Comparison of ENCODE assay signal across 8 mouse cellular contexts in genomic region chr5:114796299-114797012, GRCm38 (mm10). TPM values are rescaled to one million over a fixed set of nuclear protein-coding genes. Genes with fewer than 3 reads are reported as not detected.
DNase-seq lines count a peak whose midpoint lies in the region; ATAC-seq and TF ChIP-seq lines count a peak whose summit lies in the region.

No protein-coding gene starts in this region.

- H3K4me2 ChIP-seq in limb, embryonic 12.5 days, result peak overlapping the region; percentile 67
- H3K4me2 ChIP-seq in neural tube, embryonic 13.5 days, result peak overlapping the region; percentile 62

- intact Hi-C loops in left cerebral cortex, postnatal 25 days (cut with DNase I), result no loop called here

- peak; percentile 39 for DNase-seq in adrenal gland, postnatal 14 days
- DNase-seq in adrenal gland, postnatal 36 days, result no peak
- no peak for DNase-seq in testis, postnatal 10 days (ENCODE audit: low spot score)
- no peak for DNase-seq in gastrocnemius, adult 18-20 months (ENCODE audit: low spot score)
- no peak for DNase-seq in left cerebral cortex, postnatal 25 days (ENCODE audit: low spot score in 2 of 2)

- peak overlapping the region; percentile 67 for H3K4me3 ChIP-seq in testis, adult 2 months (ENCODE audit: control insufficient read depth, low read depth, low read length)
- H3K4me3 ChIP-seq in limb, embryonic 12.5 days (replicated peaks), result peak overlapping the region; percentile 36
- H3K4me3 ChIP-seq in neural tube, embryonic 13.5 days, result peak overlapping the region; percentile 36

- no peaks in the 10 kb centered on the region for H3K27me3 ChIP-seq in testis, adult 2 months (ENCODE audit: control insufficient read depth, insufficient read depth, low read length)
- peaks cover 10% of the 10 kb centered on the region; the same call in 1 of the 2 replicates for H3K27me3 ChIP-seq in limb, embryonic 12.5 days
- no peaks in the 10 kb centered on the region for H3K27me3 ChIP-seq in neural tube, embryonic 13.5 days

- ATAC-seq in limb, embryonic 12.5 days (ENCODE audit: insufficient number of reproducible peaks, insufficient read depth, low FRiP score, low TSS enrichment, low read depth), result peak; percentile 52; the same call in 1 of the 2 replicates
- peak; percentile 76 for ATAC-seq in neural tube, embryonic 13.5 days (ENCODE audit: low read depth)

- peak overlapping the region; percentile 31; the same call in 1 of the 2 replicates for H3K9ac ChIP-seq in limb, embryonic 12.5 days (replicated peaks)
- H3K9ac ChIP-seq in neural tube, embryonic 13.5 days, result peak overlapping the region; percentile 68

- no peaks in the 10 kb centered on the region for H3K9me3 ChIP-seq in limb, embryonic 12.5 days
- no peaks in the 10 kb centered on the region for H3K9me3 ChIP-seq in neural tube, embryonic 13.5 days

- 7% methylated on average over 40 of the region's 40 CpGs for WGBS in limb, embryonic 12.5 days
- 3% methylated on average over 40 of the region's 40 CpGs for WGBS in neural tube, embryonic 13.5 days

- no peak overlapping the region for H3K27ac ChIP-seq in testis, adult 2 months (ENCODE audit: control insufficient read depth, insufficient read depth, low read depth, low read length)
- no peak overlapping the region for H3K27ac ChIP-seq in limb, embryonic 12.5 days
- peak overlapping the region; percentile 87 for H3K27ac ChIP-seq in neural tube, embryonic 13.5 days (replicated peaks)

- peaks cover 27% of the 10 kb centered on the region for H3K4me1 ChIP-seq in testis, adult 2 months (ENCODE audit: control insufficient read depth, insufficient read depth, low read length)
- peaks cover 11% of the 10 kb centered on the region for H3K4me1 ChIP-seq in limb, embryonic 12.5 days (replicated peaks)
- peaks cover 22% of the 10 kb centered on the region for H3K4me1 ChIP-seq in neural tube, embryonic 13.5 days (replicated peaks)

- no peak for TF ChIP-seq POLR2A in testis, adult 2 months (IDR thresholded peaks at IDR 0.05; ENCODE audit: control insufficient read depth, low read depth, low read length)

- no peaks in the 10 kb centered on the region; the same call in none of the 2 replicates for H3K36me3 ChIP-seq in testis, adult 2 months (ENCODE audit: control insufficient read depth, insufficient read depth, low read length)
- peaks cover 79% of the 10 kb centered on the region for H3K36me3 ChIP-seq in limb, embryonic 12.5 days
- H3K36me3 ChIP-seq in neural tube, embryonic 13.5 days, result peaks cover 69% of the 10 kb centered on the region

- no peak for TF ChIP-seq CTCF in testis, adult 2 months (IDR thresholded peaks at IDR 0.05; ENCODE audit: control insufficient read depth, insufficient read depth, insufficient replicate concordance, low read depth, low read length)

RNA-seq across cellular contexts. Expression of gene Git2, which starts 21.1 kb away (rescaled TPM):
- 42.7 and 49.4 TPM in 2 replicates for total RNA-seq in adrenal gland, postnatal 14 days (2021)
- 10 to 100 TPM; 35.3 to 36.6 TPM for total RNA-seq in adrenal gland, postnatal 36 days (2021)
- polyA plus RNA-seq in testis, adult 2 months (2012; rRNA removed), result 15.1 and 16.1 TPM in 2 replicates
- 46.8 and 48.8 TPM in 2 replicates for polyA plus RNA-seq in limb, embryonic 12.5 days (2016; fragmentation: Nextera tagmentation; extraction: Ambion mirVana)
- 47.5 and 52.1 TPM in 2 replicates for polyA plus RNA-seq in neural tube, embryonic 13.5 days (2015; fragmentation: Nextera tagmentation; extraction: Ambion mirVana)
- 10 to 100 TPM; 13.3 to 16.2 TPM for total RNA-seq in gastrocnemius, adult 18-20 months (2021)
- 10 to 100 TPM; 38.1 to 47.0 TPM for total RNA-seq in left cerebral cortex, postnatal 25 days (2021)

RNA-seq across cellular contexts. Expression of gene Ankrd13a, which starts 22.0 kb away (rescaled TPM):
- total RNA-seq in adrenal gland, postnatal 14 days (2021), result 89.4 and 95.0 TPM in 2 replicates
- 10 to 100 TPM; 68.6 to 91.4 TPM for total RNA-seq in adrenal gland, postnatal 36 days (2021)
- 167 and 170 TPM in 2 replicates for polyA plus RNA-seq in testis, adult 2 months (2012; rRNA removed)
- polyA plus RNA-seq in limb, embryonic 12.5 days (2016; fragmentation: Nextera tagmentation; extraction: Ambion mirVana), result 52.9 and 58.5 TPM in 2 replicates
- polyA plus RNA-seq in neural tube, embryonic 13.5 days (2015; fragmentation: Nextera tagmentation; extraction: Ambion mirVana), result 50.3 and 52.0 TPM in 2 replicates
- total RNA-seq in gastrocnemius, adult 18-20 months (2021), result 10 to 100 TPM; 16.1 to 17.3 TPM
- 10 to 100 TPM; 30.6 to 34.9 TPM for total RNA-seq in left cerebral cortex, postnatal 25 days (2021)

RNA-seq across cellular contexts. Expression of gene 1500011B03Rik, which starts 26.8 kb away (rescaled TPM):
- total RNA-seq in adrenal gland, postnatal 14 days (2021), result 36.8 and 43.6 TPM in 2 replicates
- total RNA-seq in adrenal gland, postnatal 36 days (2021), result 10 to 100 TPM; 32.2 to 40.7 TPM
- 51.7 and 67.4 TPM in 2 replicates for polyA plus RNA-seq in testis, adult 2 months (2012; rRNA removed)
- polyA plus RNA-seq in limb, embryonic 12.5 days (2016; fragmentation: Nextera tagmentation; extraction: Ambion mirVana), result 95.7 and 99.3 TPM in 2 replicates
- polyA plus RNA-seq in neural tube, embryonic 13.5 days (2015; fragmentation: Nextera tagmentation; extraction: Ambion mirVana), result 243 and 266 TPM in 2 replicates
- total RNA-seq in gastrocnemius, adult 18-20 months (2021), result 1 to 10 TPM; 3.4 to 4.0 TPM
- 100 to 1,000 TPM; 162 to 177 TPM for total RNA-seq in left cerebral cortex, postnatal 25 days (2021)

RNA-seq across cellular contexts. Expression of gene 4930519G04Rik, which starts 57.0 kb away (rescaled TPM):
- total RNA-seq in adrenal gland, postnatal 14 days (2021), result not detected in 2 replicates
- not detected for total RNA-seq in adrenal gland, postnatal 36 days (2021)
- 54.0 and 68.8 TPM in 2 replicates for polyA plus RNA-seq in testis, adult 2 months (2012; rRNA removed)
- not detected in 2 replicates for polyA plus RNA-seq in limb, embryonic 12.5 days (2016; fragmentation: Nextera tagmentation; extraction: Ambion mirVana)
- polyA plus RNA-seq in neural tube, embryonic 13.5 days (2015; fragmentation: Nextera tagmentation; extraction: Ambion mirVana), result not detected in 2 replicates
- total RNA-seq in gastrocnemius, adult 18-20 months (2021), result not detected
- total RNA-seq in left cerebral cortex, postnatal 25 days (2021), result not detected
